Mouse (Mus musculus) hindbrain, embryonic 10.5 days (tissue): ENCODE data around the gene Scamp5. TPM values are rescaled to one million over a fixed set of nuclear protein-coding genes. Genes with fewer than 3 reads are reported as not detected.
A peak's percentile ranks its signal among the peaks of the same experiment; 100 is the strongest.

Experiments used
- DNase-seq: peaks from one replicate; pipeline ENCODE4 v3.0.0-alpha.2; 2017; ENCODE audit warnings: low spot score
- H3K27ac ChIP-seq: fragments of 300-500 bp; sonication (generic); 2 replicates; pipeline ENCODE4 v1.5.1; 2016; ENCODE audit warnings: mild to moderate bottlenecking, moderate library complexity
- H3K27me3 ChIP-seq: fragments of 300-500 bp; sonication (generic); 2 replicates; pipeline ENCODE4 v1.6.1; 2016; ENCODE audit warnings: mild to moderate bottlenecking; ENCODE audit not compliant: poor library complexity, insufficient read depth, severe bottlenecking
- H3K36me3 ChIP-seq: fragments of 300-500 bp; sonication (generic); 2 replicates; pipeline ENCODE4 v1.6.1; 2016; ENCODE audit warnings: mild to moderate bottlenecking, moderate library complexity
- H3K4me1 ChIP-seq: fragments of 300-500 bp; sonication (generic); replicated peaks from 2 replicates; pipeline ENCODE4 v1.6.1; 2016; ENCODE audit warnings: mild to moderate bottlenecking
- H3K4me3 ChIP-seq: fragments of 300-500 bp; sonication (generic); 2 replicates; pipeline ENCODE4 v1.5.1; 2016; ENCODE audit warnings: mild to moderate bottlenecking, moderate library complexity
- H3K9me3 ChIP-seq: fragments of 300-500 bp; sonication (generic); 2 replicates; pipeline ENCODE4 v1.6.1; 2016; ENCODE audit warnings: mild to moderate bottlenecking, moderate library complexity
- WGBS: fragments of 180-500 bp; shearing (Covaris S2); methylation state at CpG from one replicate; pipeline ENCODE4 v1.1.7; 2016; 5-methylcytosine and 5-hydroxymethylcytosine counted together
- polyA plus RNA-seq: library from polyadenylated mRNA; unstranded; fragments of >200 nt; fragmentation: Nextera tagmentation; extraction: Ambion mirVana; gene quantifications from 2 replicates; pipeline ENCODE4 v1.2.1, GENCODE M21; 2016

Scamp5 gene
- polyA plus RNA-seq, 1 experiment from 2014 or later = 28.9 TPM

DNA sequence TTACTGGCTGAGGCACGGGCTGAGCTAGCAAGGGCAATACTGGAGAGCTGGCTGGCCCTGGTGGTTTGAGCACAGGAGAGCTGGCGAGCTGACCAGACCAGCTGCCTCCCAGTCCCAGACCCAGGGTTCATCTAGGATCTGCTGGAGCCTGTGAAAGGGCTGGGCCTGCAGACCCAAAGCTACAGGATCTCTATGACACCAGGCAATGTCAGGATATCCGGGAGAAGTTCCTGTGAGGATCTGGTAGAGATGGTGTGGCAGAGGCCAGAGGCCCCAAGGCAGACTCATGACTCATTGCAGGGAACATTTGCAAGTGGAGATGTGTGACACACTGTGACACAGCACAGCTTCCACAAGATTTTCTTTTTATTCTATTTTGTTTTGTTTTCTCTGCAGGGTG is 42.7 kb downstream of the Scamp5 start:
- Histone ChIP-seq H3K36me3 (peaks cover 4% of the 10 kb centered on the region; the same call in 1 of the 2 replicates), H3K27me3 (no peaks in the 10 kb centered on the region), H3K9me3 (no peaks in the 10 kb centered on the region), H3K4me3 (no peak overlapping the region), H3K4me1 (peaks cover 23% of the 10 kb centered on the region), H3K27ac (0 out of 2 replicates have a peak overlapping the region, but pooled peaks have one; percentile 12)
- WGBS = 90% methylated on average over 3 of the region's 3 CpGs
- DNase-seq = no peak

DNA sequence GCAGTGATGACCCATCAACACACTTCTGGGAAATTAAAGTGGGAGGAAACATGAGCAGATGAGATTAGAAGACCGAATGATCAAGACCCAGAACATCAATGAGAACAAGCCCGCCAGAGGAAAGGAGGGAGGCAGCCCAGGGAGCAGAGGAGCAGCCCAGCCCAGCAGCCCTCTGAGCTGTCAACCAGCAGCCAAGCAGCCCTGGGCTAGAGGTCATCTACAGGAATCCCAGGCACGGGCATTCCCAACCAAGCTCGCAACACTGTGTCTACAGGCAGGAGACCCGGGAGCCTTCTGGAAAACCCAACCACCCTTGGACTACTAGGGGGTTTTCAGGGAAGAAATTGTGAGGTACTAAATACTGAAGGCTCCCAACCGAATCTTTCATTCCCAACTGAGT is 43.8 kb downstream of the Scamp5 start:
- no peak for DNase-seq
- H3K27me3 ChIP-seq = no peaks in the 10 kb centered on the region
- peaks cover 33% of the 10 kb centered on the region for H3K4me1 ChIP-seq
- H3K4me3 ChIP-seq = no peak overlapping the region
- peaks cover 8% of the 10 kb centered on the region; the same call in 1 of the 2 replicates for H3K36me3 ChIP-seq
- H3K9me3 ChIP-seq = no peaks in the 10 kb centered on the region
- WGBS = 77% methylated on average over 6 of the region's 6 CpGs
- no peak overlapping the region for H3K27ac ChIP-seq

DNA sequence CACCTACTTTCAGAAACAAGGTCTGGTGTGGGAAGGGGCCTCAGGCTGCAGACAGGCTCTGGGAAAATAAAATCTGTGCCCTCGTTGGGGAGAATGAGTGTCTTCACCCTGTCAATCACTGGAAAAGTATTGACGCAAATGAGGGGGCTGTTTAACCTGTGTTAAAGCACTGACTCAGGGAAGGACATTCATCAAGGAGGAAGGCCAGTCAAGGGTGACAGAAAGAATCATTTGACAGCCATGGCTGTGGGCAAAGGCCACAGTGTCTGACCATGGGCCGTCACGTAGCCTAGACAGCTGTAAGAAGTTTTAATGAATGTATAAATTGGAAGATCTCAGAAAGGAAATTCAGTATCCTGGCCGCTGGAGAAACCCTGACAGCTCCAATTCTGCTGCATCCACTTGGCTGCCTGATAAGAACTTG is 46.2 kb downstream of the Scamp5 start:
- Histone ChIP-seq H3K27me3 (no peaks in the 10 kb centered on the region), H3K9me3 (no peaks in the 10 kb centered on the region), H3K27ac (peak overlapping the region; percentile 73), H3K36me3 (peaks cover 18% of the 10 kb centered on the region; the same call in 1 of the 2 replicates), H3K4me3 (no peak overlapping the region), H3K4me1 (peaks cover 27% of the 10 kb centered on the region)
- 55% methylated on average over 5 of the region's 5 CpGs for WGBS
- DNase-seq = no peak

- Histone ChIP-seq H3K27ac (peak overlapping the region; percentile 73), H3K9me3 (no peaks in the 10 kb centered on the region), H3K27me3 (no peaks in the 10 kb centered on the region), H3K4me1 (peaks cover 27% of the 10 kb centered on the region), H3K4me3 (no peak overlapping the region), H3K36me3 (peaks cover 19% of the 10 kb centered on the region; the same call in 1 of the 2 replicates)
- 66% methylated on average over 9 of the region's 9 CpGs for WGBS
- peak; percentile 29 for DNase-seq
Observed at GRCm38 (mm10) chr9:57421121-57421571, 46.7 kb downstream of the Scamp5 start.

DNA sequence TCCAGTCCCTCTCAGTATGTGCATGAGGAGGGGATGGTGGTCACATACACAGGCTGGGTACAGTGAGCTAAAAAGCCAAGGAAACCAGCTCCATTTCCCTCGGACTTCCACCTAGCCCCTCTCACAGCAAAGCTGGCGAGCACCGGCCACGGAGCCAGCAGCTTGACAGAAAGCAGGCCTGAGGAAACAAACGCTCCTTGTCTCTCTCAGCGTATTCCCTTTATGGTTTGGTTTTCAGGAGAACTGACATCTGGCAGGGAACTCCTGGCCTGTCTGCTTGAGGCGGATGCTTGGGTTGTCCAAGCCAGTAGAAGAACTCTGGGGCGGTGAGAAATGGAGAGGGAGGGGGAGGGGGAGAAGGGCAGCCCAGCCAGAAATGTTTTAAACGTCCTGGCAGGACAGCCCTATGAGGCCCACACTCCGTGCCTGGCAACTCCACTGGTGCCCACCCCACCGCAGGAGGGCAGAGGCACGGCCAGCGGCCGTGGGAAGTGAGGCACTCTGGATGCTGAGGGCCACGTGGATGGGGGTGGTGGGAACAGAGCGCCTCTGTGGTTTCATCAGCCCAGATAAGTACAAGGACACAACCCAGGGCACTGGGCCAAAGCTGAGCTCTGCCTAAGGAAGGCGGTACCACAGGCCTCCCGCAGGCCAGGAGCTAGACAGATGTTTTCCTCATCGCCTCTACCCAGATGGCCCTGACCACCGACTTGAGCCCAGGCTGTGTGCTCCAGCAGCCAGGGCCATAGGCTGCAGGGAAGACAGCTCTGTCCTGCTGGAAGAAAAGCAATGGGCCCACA is 47.3 kb downstream of the Scamp5 start:
- Histone ChIP-seq H3K36me3 (peaks cover 19% of the 10 kb centered on the region; the same call in 1 of the 2 replicates), H3K4me1 (peaks cover 27% of the 10 kb centered on the region), H3K4me3 (no peak overlapping the region), H3K27me3 (no peaks in the 10 kb centered on the region), H3K9me3 (no peaks in the 10 kb centered on the region), H3K27ac (peak overlapping the region; percentile 73)
- 65% methylated on average over 20 of the region's 20 CpGs for WGBS
- no peak for DNase-seq

- Histone ChIP-seq H3K4me3 (no peak overlapping the region), H3K36me3 (peaks cover 23% of the 10 kb centered on the region; the same call in 1 of the 2 replicates), H3K27me3 (no peaks in the 10 kb centered on the region), H3K4me1 (peaks cover 27% of the 10 kb centered on the region), H3K27ac (peak overlapping the region; percentile 73), H3K9me3 (no peaks in the 10 kb centered on the region)
- WGBS = 86% methylated on average over 16 of the region's 16 CpGs
- DNase-seq = no peak
Observed at GRCm38 (mm10) chr9:57419521-57420267, 48.2 kb downstream of the Scamp5 start.

DNA sequence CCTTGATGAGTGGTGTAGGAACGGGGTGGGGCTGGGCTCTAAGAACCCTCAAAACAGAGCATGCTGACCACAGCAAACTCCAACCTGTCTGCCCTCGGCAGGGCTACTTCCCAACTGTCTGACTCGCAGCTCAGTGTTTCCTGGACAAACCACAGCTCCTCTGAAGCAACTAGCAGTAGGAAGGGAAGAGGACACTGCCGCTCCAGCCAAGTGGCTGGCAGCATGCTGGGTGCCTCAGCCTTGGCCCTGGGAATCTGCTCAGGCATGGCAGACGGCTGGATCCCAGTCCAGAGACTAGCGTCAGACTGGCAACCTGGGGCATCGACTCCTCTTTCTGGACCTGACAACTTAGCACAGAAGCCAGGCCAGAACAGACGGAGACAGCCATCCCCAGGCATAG is 50.5 kb downstream of the Scamp5 start:
- no peak overlapping the region for H3K27ac ChIP-seq
- no peaks in the 10 kb centered on the region for H3K27me3 ChIP-seq
- H3K4me1 ChIP-seq = peaks cover 27% of the 10 kb centered on the region
- no peak overlapping the region for H3K4me3 ChIP-seq
- H3K36me3 ChIP-seq = peaks cover 31% of the 10 kb centered on the region; the same call in 1 of the 2 replicates
- no peaks in the 10 kb centered on the region for H3K9me3 ChIP-seq
- DNase-seq = no peak
- WGBS = 84% methylated on average over 8 of the region's 8 CpGs

GRCm38 (mm10) chr9:57407120-57407905 is 60.5 kb downstream of the Scamp5 start:
- no peaks in the 10 kb centered on the region for H3K4me1 ChIP-seq
- 0 out of 2 replicates have a peak, but pooled peaks cover 3% of the 10 kb centered on the region for H3K36me3 ChIP-seq
- 91% methylated on average over 9 of the region's 9 CpGs for WGBS
- no peaks in the 10 kb centered on the region for H3K27me3 ChIP-seq
- no peak for DNase-seq
- no peak overlapping the region for H3K4me3 ChIP-seq
- H3K9me3 ChIP-seq = no peaks in the 10 kb centered on the region
- H3K27ac ChIP-seq = no peak overlapping the region

DNA sequence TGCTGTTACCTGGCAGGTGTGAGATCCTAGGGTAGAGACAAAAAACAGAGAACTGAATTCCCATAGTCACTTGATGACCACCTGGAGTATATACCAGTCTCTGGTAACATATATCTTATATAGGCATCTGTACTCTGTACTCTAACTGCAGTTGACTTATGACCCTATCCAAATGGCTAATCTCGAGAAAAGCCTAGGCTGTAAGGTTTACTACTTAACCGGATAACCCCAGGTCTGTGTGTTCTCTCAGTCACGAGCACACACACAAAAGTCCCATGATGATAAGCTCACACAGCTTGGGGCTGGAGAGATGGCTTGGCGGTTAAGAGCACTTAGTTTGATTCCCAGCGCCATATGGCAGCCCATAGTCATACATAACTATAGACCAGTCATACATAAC is 61.5 kb downstream of the Scamp5 start:
- H3K4me1 ChIP-seq = no peaks in the 10 kb centered on the region
- H3K36me3 ChIP-seq = no peaks in the 10 kb centered on the region
- no peak for DNase-seq
- H3K9me3 ChIP-seq = no peaks in the 10 kb centered on the region
- 88% methylated on average over 5 of the region's 5 CpGs for WGBS
- no peaks in the 10 kb centered on the region for H3K27me3 ChIP-seq
- no peak overlapping the region for H3K4me3 ChIP-seq
- no peak overlapping the region for H3K27ac ChIP-seq

- Histone ChIP-seq H3K27ac (no peak overlapping the region), H3K27me3 (no peaks in the 10 kb centered on the region), H3K36me3 (no peaks in the 10 kb centered on the region), H3K4me3 (no peak overlapping the region), H3K4me1 (no peaks in the 10 kb centered on the region), H3K9me3 (peaks cover 18% of the 10 kb centered on the region)
- 93% methylated on average over 5 of the region's 5 CpGs for WGBS
- DNase-seq = no peak
Observed at GRCm38 (mm10) chr9:57404036-57404435, 63.8 kb downstream of the Scamp5 start.

GRCm38 (mm10) chr9:57402318-57403251 is 65.3 kb downstream of the Scamp5 start:
- Histone ChIP-seq H3K27ac (no peak overlapping the region), H3K27me3 (no peaks in the 10 kb centered on the region), H3K36me3 (no peaks in the 10 kb centered on the region), H3K4me1 (no peaks in the 10 kb centered on the region), H3K9me3 (peaks cover 23% of the 10 kb centered on the region), H3K4me3 (no peak overlapping the region)
- 88% methylated on average over 15 of the region's 15 CpGs for WGBS
- no peak for DNase-seq
